Mouse (Mus musculus): Measurements from ENCODE around the gene Ugt8a. TPM values are rescaled to one million over a fixed set of nuclear protein-coding genes. Genes with fewer than 3 reads are reported as not detected.

The Ugt8a gene
- polyA plus RNA-seq, 1 experiment from 2014 or later: 5.0 TPM

DNA sequence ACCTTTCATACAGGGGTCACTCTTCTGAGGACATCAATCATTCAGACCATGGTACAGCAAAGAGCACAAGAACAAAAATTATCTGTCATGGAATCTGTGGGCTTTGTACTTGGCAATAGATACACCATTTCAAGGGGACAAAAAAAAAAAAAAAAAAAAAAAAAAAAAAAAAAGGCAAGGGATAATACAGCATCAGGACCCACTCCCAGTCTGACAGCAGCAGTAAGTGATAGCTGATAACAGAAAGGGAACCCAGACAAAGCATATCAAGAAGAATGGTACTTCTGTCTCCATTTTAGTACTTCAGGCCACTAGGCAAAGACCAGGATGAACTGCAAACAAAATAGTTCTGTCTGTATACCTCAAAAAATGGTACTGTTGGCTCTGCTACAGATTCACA is 2.6 kb downstream of the Ugt8a start:
- Histone ChIP-seq H3K4me1 (peaks cover 9% of the 10 kb centered on the region), H3K9me3 (replicated peaks) (no peaks in the 10 kb centered on the region), H3K9ac (replicated peaks) (no peak overlapping the region), H3K27me3 (replicated peaks) (no peaks in the 10 kb centered on the region; the same call in 1 of the 2 replicates), H3K4me3 (replicated peaks) (no peak overlapping the region), H3K4me2 (no peak overlapping the region), H3K36me3 (no peaks in the 10 kb centered on the region), H3K27ac (replicated peaks) (no peak overlapping the region)
- ATAC-seq (ENCODE audit: low FRiP score): no peak

DNA sequence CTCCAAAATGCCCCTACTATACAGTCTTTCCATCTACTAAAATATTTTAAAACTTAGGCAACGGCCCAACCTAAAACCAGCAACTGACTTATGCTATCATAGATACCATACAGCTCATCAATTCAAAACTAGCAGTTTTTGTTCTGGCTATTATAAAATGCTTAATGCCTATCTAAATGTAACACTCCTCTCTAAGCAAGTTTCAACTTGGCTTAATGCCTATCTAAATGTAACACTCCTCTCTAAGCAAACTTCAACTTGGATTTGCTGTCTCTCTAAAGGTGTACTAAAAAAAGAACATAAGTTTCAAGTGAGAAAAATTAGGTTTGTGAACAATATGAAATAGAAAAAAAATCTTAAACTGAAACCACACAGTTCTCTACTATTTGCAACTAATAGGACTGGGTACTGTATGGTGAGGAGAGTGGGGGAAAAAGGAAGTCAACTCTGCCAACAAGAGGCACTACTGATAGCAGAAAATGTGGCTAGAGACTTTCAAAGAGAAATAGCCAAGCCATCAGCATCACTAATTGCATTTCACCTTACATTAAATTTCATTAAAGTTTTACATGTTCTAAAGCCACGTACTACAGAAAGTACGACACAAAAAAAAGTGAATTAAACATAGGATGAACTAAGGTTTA is 5.7 kb downstream of the Ugt8a start:
- H3K27me3 ChIP-seq (replicated peaks): no peaks in the 10 kb centered on the region; the same call in 1 of the 2 replicates
- H3K4me1 ChIP-seq: peaks cover 7% of the 10 kb centered on the region
- no peak overlapping the region for H3K4me2 ChIP-seq
- no peak for ATAC-seq (ENCODE audit: low FRiP score)
- WGBS: 91% methylated on average over 3 of the region's 3 CpGs
- H3K4me3 ChIP-seq (replicated peaks): no peak overlapping the region
- H3K9ac ChIP-seq (replicated peaks): no peak overlapping the region
- H3K27ac ChIP-seq (replicated peaks): no peak overlapping the region
- H3K36me3 ChIP-seq: no peaks in the 10 kb centered on the region
- H3K9me3 ChIP-seq (replicated peaks): no peaks in the 10 kb centered on the region

DNA sequence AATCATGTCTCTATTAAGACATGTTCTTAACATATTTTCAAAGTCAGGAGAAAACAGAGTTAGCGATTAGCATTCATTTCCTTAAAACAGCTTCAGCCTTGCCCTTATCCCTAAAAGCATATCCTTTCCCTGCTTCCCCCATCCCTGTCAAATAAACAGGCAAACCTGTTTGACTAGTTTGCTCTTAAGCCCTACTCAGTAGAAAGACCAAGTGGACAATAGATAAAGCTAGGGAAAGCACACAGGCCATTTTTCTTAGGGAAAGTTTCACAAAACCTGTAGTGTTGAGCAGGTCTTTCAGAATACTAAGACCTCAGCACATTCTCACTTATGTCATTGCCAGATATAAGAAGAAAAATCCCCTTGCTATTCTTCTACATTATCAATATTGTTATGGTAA is 7.4 kb downstream of the Ugt8a start:
- H3K9me3 ChIP-seq (replicated peaks): no peaks in the 10 kb centered on the region
- H3K4me1 ChIP-seq: no peaks in the 10 kb centered on the region
- H3K4me3 ChIP-seq (replicated peaks): no peak overlapping the region
- no peak overlapping the region for H3K9ac ChIP-seq (replicated peaks)
- no peak overlapping the region for H3K27ac ChIP-seq (replicated peaks)
- no peak overlapping the region for H3K4me2 ChIP-seq
- ATAC-seq (ENCODE audit: low FRiP score): no peak
- 59% methylated on average over 1 of the region's 1 CpGs for WGBS
- H3K27me3 ChIP-seq (replicated peaks): no peaks in the 10 kb centered on the region
- no peaks in the 10 kb centered on the region for H3K36me3 ChIP-seq

DNA sequence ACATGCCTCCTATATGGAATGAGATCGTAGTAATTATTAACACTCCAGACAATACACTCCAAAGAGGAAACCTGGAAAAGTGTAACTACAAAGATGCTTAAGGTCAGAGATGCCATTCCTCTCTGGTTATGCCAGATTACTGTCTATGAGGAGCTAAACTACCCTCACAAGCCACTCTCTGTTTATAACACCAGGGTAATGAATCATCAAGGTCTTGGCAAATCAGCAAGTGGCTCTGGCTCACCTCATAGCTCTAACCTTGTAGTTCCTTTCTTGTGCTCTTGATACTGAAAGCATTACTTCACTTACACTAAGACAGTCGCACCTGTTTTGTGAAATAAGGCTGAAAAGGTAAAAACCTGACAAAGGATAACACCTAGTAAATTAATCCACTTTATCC is 17.5 kb downstream of the Ugt8a start:
- WGBS: 80% methylated on average over 2 of the region's 2 CpGs
- Histone ChIP-seq H3K4me1 (no peaks in the 10 kb centered on the region), H3K9me3 (replicated peaks) (no peaks in the 10 kb centered on the region), H3K4me2 (no peak overlapping the region), H3K4me3 (replicated peaks) (no peak overlapping the region), H3K36me3 (no peaks in the 10 kb centered on the region), H3K9ac (replicated peaks) (no peak overlapping the region), H3K27me3 (replicated peaks) (no peaks in the 10 kb centered on the region), H3K27ac (replicated peaks) (no peak overlapping the region)
- no peak for ATAC-seq (ENCODE audit: low FRiP score)

DNA sequence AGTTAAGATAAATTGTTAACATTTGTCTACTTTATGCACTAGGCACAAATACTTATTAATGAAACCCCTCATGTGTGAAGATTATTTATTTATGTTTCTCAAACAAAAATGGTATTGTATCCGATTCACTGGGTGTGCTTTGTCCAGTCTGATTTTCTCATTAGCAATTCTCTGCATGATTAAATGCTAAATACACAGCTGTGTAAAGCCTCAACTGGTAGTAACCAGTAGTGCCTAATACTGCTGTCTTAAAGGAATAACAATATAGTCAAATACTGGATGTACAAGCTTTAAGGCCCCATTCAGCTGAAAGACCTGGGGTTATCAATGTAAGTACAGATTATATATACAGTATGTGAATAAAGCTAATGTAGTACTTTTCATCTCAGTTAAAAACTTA is 39.4 kb downstream of the Ugt8a start:
- H3K4me3 ChIP-seq (replicated peaks): no peak overlapping the region
- no peak for ATAC-seq (ENCODE audit: low FRiP score)

DNA sequence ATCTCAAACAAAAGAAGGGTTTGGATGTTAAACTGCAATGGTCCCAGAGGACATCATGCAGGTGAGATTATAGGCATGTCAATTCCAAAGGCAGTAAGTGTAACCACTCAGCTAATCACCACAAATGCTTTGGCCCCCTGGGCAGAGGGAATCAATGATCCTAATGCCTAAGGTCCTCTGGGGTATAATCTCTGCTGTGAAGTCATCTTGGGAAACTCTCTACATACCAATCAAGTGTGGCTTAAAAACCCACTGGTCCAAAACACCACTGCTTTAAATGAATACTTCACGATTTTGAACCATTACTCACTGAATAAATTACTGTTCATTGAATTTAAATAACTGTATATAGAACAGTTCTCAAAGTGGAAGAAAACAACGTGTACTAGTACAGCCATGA is 51.3 kb downstream of the Ugt8a start:
- 55% methylated on average over 2 of the region's 2 CpGs for WGBS

More for the DNA sequence above, 39.4 kb downstream of the Ugt8a start:
- Histone ChIP-seq H3K9ac (replicated peaks) (no peak overlapping the region), H3K27me3 (replicated peaks) (no peaks in the 10 kb centered on the region), H3K4me1 (no peaks in the 10 kb centered on the region), H3K27ac (replicated peaks) (no peak overlapping the region), H3K4me2 (no peak overlapping the region), H3K9me3 (replicated peaks) (no peaks in the 10 kb centered on the region), H3K36me3 (no peaks in the 10 kb centered on the region)
- 47% methylated on average over 1 of the region's 1 CpGs for WGBS

DNA sequence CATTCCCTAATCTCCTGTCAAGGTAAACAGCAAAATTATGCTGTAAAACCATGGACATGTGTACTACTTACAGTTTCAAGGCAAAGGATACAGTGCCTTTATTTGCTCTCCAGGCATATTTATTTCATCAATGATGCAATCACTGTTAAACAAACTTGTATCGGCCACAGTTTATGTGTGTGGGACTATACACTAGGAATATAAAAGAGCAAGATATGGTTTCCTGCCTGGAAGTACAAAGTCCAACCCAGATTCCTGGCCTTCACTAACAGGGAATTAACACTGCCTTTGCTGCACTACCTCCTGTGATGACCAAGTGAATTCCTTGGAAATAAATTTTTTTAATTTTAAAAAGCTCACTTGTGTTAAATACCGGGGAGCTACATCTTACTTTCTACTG is 53.5 kb downstream of the Ugt8a start:
- WGBS: 94% methylated on average over 2 of the region's 2 CpGs
- H3K4me1 ChIP-seq: no peaks in the 10 kb centered on the region
- H3K27me3 ChIP-seq (replicated peaks): no peaks in the 10 kb centered on the region
- ATAC-seq (ENCODE audit: low FRiP score): no peak
- no peak overlapping the region for H3K4me2 ChIP-seq
- H3K36me3 ChIP-seq: no peaks in the 10 kb centered on the region
- no peak overlapping the region for H3K9ac ChIP-seq (replicated peaks)
- H3K4me3 ChIP-seq (replicated peaks): no peak overlapping the region
- no peak overlapping the region for H3K27ac ChIP-seq (replicated peaks)
- H3K9me3 ChIP-seq (replicated peaks): no peaks in the 10 kb centered on the region

More for the DNA sequence above, 51.3 kb downstream of the Ugt8a start:
- Histone ChIP-seq H3K9me3 (replicated peaks) (no peaks in the 10 kb centered on the region), H3K27ac (replicated peaks) (no peak overlapping the region), H3K4me1 (no peaks in the 10 kb centered on the region), H3K4me2 (no peak overlapping the region), H3K9ac (replicated peaks) (no peak overlapping the region), H3K27me3 (replicated peaks) (no peaks in the 10 kb centered on the region), H3K36me3 (no peaks in the 10 kb centered on the region), H3K4me3 (replicated peaks) (no peak overlapping the region)
- ATAC-seq (ENCODE audit: low FRiP score): no peak

DNA sequence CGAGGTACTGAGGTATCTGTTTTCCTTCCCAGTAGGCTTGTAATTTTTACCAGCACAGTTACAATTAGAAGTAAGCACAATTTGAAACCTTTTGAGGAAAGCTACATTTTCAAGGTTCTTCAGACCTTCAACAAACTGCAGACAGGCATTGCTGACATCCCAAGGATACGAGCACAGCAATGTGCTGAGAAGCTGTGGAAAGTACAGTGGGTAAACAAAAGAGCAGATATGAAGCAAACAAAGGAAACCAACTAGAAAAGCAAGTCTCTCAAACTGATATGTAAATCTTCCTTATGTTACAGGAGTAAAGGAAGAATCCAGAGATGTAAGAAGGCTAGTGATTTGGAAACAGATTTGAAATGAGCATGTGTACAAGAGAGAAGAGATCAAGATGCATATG is 54.0 kb downstream of the Ugt8a start:
- no peak for ATAC-seq (ENCODE audit: low FRiP score)
- 77% methylated on average over 2 of the region's 2 CpGs for WGBS
- no peaks in the 10 kb centered on the region for H3K27me3 ChIP-seq (replicated peaks)

DNA sequence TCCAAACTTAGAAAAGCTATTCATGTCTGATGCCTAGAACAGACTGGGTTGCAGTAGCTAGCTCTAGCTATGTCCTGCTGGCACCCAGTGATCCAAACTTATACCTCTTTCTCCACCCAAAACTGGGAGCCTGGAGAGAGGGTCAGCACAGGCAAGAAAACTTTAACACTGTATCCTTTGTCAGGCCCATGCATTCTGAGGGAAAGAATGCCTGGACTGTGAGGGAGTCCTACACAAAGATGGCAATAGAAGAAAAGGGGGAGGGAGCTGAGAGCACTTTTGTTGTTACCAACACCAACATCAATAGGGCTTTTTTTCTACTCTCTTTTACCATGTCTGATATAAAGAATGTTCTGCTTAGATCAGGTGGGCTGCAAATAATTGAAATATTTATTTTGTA is 55.4 kb downstream of the Ugt8a start:
- Histone ChIP-seq H3K4me3 (replicated peaks) (no peak overlapping the region), H3K4me1 (no peaks in the 10 kb centered on the region), H3K9ac (replicated peaks) (no peak overlapping the region), H3K4me2 (no peak overlapping the region), H3K36me3 (no peaks in the 10 kb centered on the region), H3K9me3 (replicated peaks) (no peaks in the 10 kb centered on the region), H3K27me3 (replicated peaks) (no peaks in the 10 kb centered on the region), H3K27ac (replicated peaks) (no peak overlapping the region)
- no peak for ATAC-seq (ENCODE audit: low FRiP score)

More for the DNA sequence above, 54.0 kb downstream of the Ugt8a start:
- Histone ChIP-seq H3K9me3 (replicated peaks) (no peaks in the 10 kb centered on the region), H3K9ac (replicated peaks) (no peak overlapping the region), H3K4me1 (no peaks in the 10 kb centered on the region), H3K27ac (replicated peaks) (no peak overlapping the region), H3K4me3 (replicated peaks) (no peak overlapping the region), H3K4me2 (no peak overlapping the region), H3K36me3 (no peaks in the 10 kb centered on the region)

DNA sequence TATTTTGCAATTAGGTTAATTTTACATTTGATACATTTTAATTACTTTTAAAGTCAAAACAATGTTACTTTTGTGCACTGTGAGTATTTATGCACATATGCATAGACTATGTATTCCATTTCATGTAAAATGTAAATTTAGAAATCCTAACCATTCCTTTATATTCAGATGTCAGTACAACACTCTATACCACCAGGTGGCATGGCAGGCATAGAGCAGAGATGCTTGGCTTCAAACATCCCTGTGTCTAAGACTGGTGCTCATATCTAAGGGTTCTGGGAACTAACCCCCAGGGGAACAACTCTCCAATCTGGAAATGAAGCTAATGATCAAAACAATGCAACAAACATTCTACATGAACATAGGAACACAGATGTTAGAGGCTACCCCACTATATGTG is 56.6 kb downstream of the Ugt8a start:
- H3K36me3 ChIP-seq: no peaks in the 10 kb centered on the region
- H3K9ac ChIP-seq (replicated peaks): no peak overlapping the region
- no peaks in the 10 kb centered on the region for H3K9me3 ChIP-seq (replicated peaks)
- ATAC-seq (ENCODE audit: low FRiP score): no peak
- H3K4me2 ChIP-seq: no peak overlapping the region
- H3K4me1 ChIP-seq: no peaks in the 10 kb centered on the region
- H3K27me3 ChIP-seq (replicated peaks): no peaks in the 10 kb centered on the region
- H3K4me3 ChIP-seq (replicated peaks): no peak overlapping the region
- H3K27ac ChIP-seq (replicated peaks): no peak overlapping the region

DNA sequence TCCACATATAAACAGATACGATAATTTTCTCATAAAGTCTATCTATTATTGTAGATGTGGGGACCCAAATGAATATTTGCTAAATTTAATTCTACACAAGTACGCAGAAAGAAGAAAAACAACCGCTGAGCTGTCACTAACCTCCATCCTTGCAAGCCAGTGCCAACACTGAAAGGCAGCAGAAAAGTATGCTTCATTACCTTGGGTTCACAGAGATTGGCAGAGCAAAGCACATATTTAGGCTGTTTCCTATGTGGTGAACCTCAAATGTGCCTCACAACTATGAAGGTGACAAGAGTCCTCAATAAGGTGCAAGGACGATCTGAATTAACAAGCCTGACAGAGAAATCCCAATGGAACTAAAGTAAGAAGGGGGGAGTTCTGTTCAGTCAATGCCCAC is 64.0 kb downstream of the Ugt8a start:
- H3K9ac ChIP-seq (replicated peaks): no peak overlapping the region
- H3K27me3 ChIP-seq (replicated peaks): no peaks in the 10 kb centered on the region
- no peak overlapping the region for H3K4me3 ChIP-seq (replicated peaks)
- no peak for ATAC-seq (ENCODE audit: low FRiP score)
- no peaks in the 10 kb centered on the region for H3K4me1 ChIP-seq
- H3K36me3 ChIP-seq: no peaks in the 10 kb centered on the region
- 81% methylated on average over 4 of the region's 4 CpGs for WGBS
- no peaks in the 10 kb centered on the region for H3K9me3 ChIP-seq (replicated peaks)
- H3K4me2 ChIP-seq: no peak overlapping the region
- H3K27ac ChIP-seq (replicated peaks): no peak overlapping the region

DNA sequence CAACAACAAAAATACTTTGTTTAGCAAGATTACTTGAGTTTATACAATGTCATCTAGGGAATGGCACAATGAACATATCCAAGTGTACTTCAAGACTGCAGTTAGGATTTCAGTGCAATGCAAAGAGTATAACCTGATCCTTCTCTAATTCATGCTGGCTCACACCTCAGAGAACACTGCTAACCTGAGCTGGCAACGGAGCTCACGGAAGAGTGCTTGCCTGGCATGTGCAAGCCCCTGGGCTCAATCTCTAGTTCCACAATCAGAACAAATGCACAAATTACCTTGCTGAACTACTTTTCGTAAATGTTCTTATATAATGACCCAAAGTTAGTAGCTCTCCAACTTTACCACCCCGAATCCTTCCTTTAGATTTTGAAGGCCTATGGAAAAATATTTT is 68.5 kb downstream of the Ugt8a start:
- H3K27ac ChIP-seq (replicated peaks): no peak overlapping the region
- H3K4me1 ChIP-seq: no peaks in the 10 kb centered on the region
- no peaks in the 10 kb centered on the region for H3K36me3 ChIP-seq
- no peaks in the 10 kb centered on the region for H3K9me3 ChIP-seq (replicated peaks)
- ATAC-seq (ENCODE audit: low FRiP score): no peak
- no peak overlapping the region for H3K9ac ChIP-seq (replicated peaks)
- no peak overlapping the region for H3K4me3 ChIP-seq (replicated peaks)
- H3K4me2 ChIP-seq: no peak overlapping the region
- 94% methylated on average over 4 of the region's 4 CpGs for WGBS
- H3K27me3 ChIP-seq (replicated peaks): no peaks in the 10 kb centered on the region

DNA sequence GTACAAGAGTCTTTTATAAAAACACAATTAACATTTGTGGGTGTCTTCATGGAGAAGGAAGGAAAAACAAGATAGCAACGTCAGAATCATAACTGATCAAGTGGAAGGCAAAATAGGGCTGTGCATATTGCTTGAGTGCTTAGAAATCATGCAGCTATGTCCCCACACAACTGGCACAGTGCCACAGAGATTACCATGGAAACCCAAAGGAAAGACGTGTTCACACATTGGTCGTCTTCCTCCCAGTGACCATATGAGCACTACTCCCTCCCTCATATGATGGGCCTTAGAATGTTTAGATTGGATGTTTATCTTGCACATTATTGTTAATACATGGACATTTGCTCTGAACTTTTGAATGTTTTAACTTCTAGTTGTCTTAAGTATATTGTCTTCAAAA is 76.8 kb downstream of the Ugt8a start:
- H3K36me3 ChIP-seq: no peaks in the 10 kb centered on the region
- no peaks in the 10 kb centered on the region for H3K9me3 ChIP-seq (replicated peaks)
- H3K9ac ChIP-seq (replicated peaks): no peak overlapping the region
- 45% methylated on average over 3 of the region's 3 CpGs for WGBS
- H3K4me1 ChIP-seq: no peaks in the 10 kb centered on the region
- no peak for ATAC-seq (ENCODE audit: low FRiP score)
- H3K27ac ChIP-seq (replicated peaks): no peak overlapping the region
- H3K4me2 ChIP-seq: no peak overlapping the region
- no peak overlapping the region for H3K4me3 ChIP-seq (replicated peaks)
- H3K27me3 ChIP-seq (replicated peaks): no peaks in the 10 kb centered on the region
